ENCODE assay signal across 7 mouse cellular contexts in genomic region chr4:118149055-118149576, GRCm38 (mm10).
"Had no signal": no experiment of that assay in that cellular context is flagged by ENCODE, and none has a peak within 500 bp of the region (broad histone marks: within the 10 kb centered on the region; RNA-seq: fewer than 3 reads in every experiment).

No protein-coding gene starts in this region.

- H3K4me3 ChIP-seq: limb, embryonic 15.5 days; midbrain, embryonic 12.5 days; stomach, embryonic 15.5 days had no signal

- H3K4me1 ChIP-seq: limb, embryonic 15.5 days; midbrain, embryonic 12.5 days; stomach, embryonic 15.5 days had no signal

- H3K27me3 ChIP-seq: limb, embryonic 15.5 days; midbrain, embryonic 12.5 days; stomach, embryonic 15.5 days had no signal

- H3K9me3 ChIP-seq: limb, embryonic 15.5 days; midbrain, embryonic 12.5 days; stomach, embryonic 15.5 days had no signal

- H3K27ac ChIP-seq: limb, embryonic 15.5 days; liver, embryonic 14.5 days; midbrain, embryonic 12.5 days; stomach, embryonic 15.5 days had no signal

- H3K4me2 ChIP-seq: limb, embryonic 15.5 days; midbrain, embryonic 12.5 days; stomach, embryonic 15.5 days had no signal

- H3K9ac ChIP-seq: limb, embryonic 15.5 days; liver, embryonic 14.5 days; midbrain, embryonic 12.5 days; stomach, embryonic 15.5 days had no signal

- DNase-seq: lung, adult 18-20 months; right cerebral cortex, postnatal 4 days; thymus, postnatal 36 days had no signal
